Mouse (Mus musculus) layer of hippocampus, adult 8-10 months (tissue): ENCODE measurements at regions not wholly inside any gene's neighbourhood (a gene's known extent, or its start where the extent isn't known, plus 50 kb on each side); places are given as distances from the start of the nearest gene placed in this dataset.

Experiments used
- DNase-seq, 2 experiments: peaks; one replicate each; pipeline ENCODE4 v3.0.0; 2022; ENCODE audit warnings: low spot score in 2 of 2

- DNase-seq = peak in 1 of 2 experiments; percentile 2
These were observed 64.1 kb upstream of the Dcaf12l2 start for GRCm38 (mm10) chrX:44432251-44432650.
